Mouse (Mus musculus) limb, embryonic 13.5 days (tissue): Measurements from ENCODE around the gene Soga1. TPM values are rescaled to one million over a fixed set of nuclear protein-coding genes. Genes with fewer than 3 reads are reported as not detected.

ENCODE experiments used
- ATAC-seq: fragments of 200-750 bp; cut with Nextera tagmentation; 2 replicates; pipeline ENCODE4 v1.8.0; 2017; ENCODE audit warnings: low read depth, moderate number of reproducible peaks, moderate TSS enrichment; ENCODE audit not compliant: low FRiP score
- H3K27ac ChIP-seq: fragments of 300-500 bp; sonication (generic); 2 replicates; pipeline ENCODE4 v1.5.1; 2015; ENCODE audit warnings: inconsistent platforms, mild to moderate bottlenecking, moderate library complexity
- H3K27me3 ChIP-seq: fragments of 300-500 bp; sonication (generic); 2 replicates; pipeline ENCODE4 v1.6.1; 2015; ENCODE audit warnings: mild to moderate bottlenecking, inconsistent platforms
- H3K36me3 ChIP-seq: fragments of 300-500 bp; sonication (generic); 2 replicates; pipeline ENCODE4 v1.6.1; 2015; ENCODE audit warnings: inconsistent platforms, mild to moderate bottlenecking, moderate library complexity
- H3K4me1 ChIP-seq: fragments of 300-500 bp; sonication (generic); 2 replicates; pipeline ENCODE4 v1.6.1; 2015; ENCODE audit warnings: inconsistent platforms
- H3K4me2 ChIP-seq: fragments of 300-500 bp; sonication (generic); replicated peaks from 2 replicates; pipeline ENCODE4 v1.6.1; 2015; ENCODE audit warnings: inconsistent platforms, mild to moderate bottlenecking, moderate library complexity
- H3K4me3 ChIP-seq: fragments of 300-500 bp; sonication (generic); 2 replicates; pipeline ENCODE4 v1.5.1; 2015; ENCODE audit warnings: moderate library complexity, mild to moderate bottlenecking, inconsistent platforms
- H3K9ac ChIP-seq: fragments of 300-500 bp; sonication (generic); 2 replicates; pipeline ENCODE4 v1.6.1; 2015; ENCODE audit warnings: mild to moderate bottlenecking, inconsistent platforms
- H3K9me3 ChIP-seq: fragments of 300-500 bp; sonication (generic); 2 replicates; pipeline ENCODE4 v1.6.1; 2016; ENCODE audit warnings: inconsistent platforms
- WGBS: fragments of 180-500 bp; shearing (Covaris S2); methylation state at CpG from one replicate; pipeline ENCODE4 v1.1.7; 2015; 5-methylcytosine and 5-hydroxymethylcytosine counted together
- polyA plus RNA-seq: library from polyadenylated mRNA; unstranded; fragments of >200 nt; fragmentation: Nextera tagmentation; extraction: Ambion mirVana; gene quantifications from 2 replicates; pipeline ENCODE4 v1.2.1, GENCODE M21; 2015

The Soga1 gene
- polyA plus RNA-seq, 1 experiment from 2014 or later: 4.2 TPM

GRCm38 (mm10) chr2:157077641-157078058 is 1.4 kb downstream of the Soga1 start:
- peak overlapping the region; percentile 99 for H3K27ac ChIP-seq
- no peaks in the 10 kb centered on the region for H3K9me3 ChIP-seq
- H3K9ac ChIP-seq: peak overlapping the region; percentile 99
- WGBS: 1% methylated on average over 15 of the region's 15 CpGs
- no peak for ATAC-seq
- H3K4me3 ChIP-seq: peak overlapping the region; percentile 97
- peaks cover 60% of the 10 kb centered on the region for H3K4me1 ChIP-seq
- H3K4me2 ChIP-seq: peak overlapping the region; percentile 98
- H3K27me3 ChIP-seq: no peaks in the 10 kb centered on the region
- H3K36me3 ChIP-seq: peaks cover 22% of the 10 kb centered on the region

- H3K4me3 ChIP-seq: peak overlapping the region; percentile 97
- no peaks in the 10 kb centered on the region for H3K9me3 ChIP-seq
- H3K4me1 ChIP-seq: peaks cover 65% of the 10 kb centered on the region
- no peak for ATAC-seq
- H3K27ac ChIP-seq: no peak overlapping the region
- peaks cover 22% of the 10 kb centered on the region for H3K36me3 ChIP-seq
- no peaks in the 10 kb centered on the region for H3K27me3 ChIP-seq
- H3K4me2 ChIP-seq: peak overlapping the region; percentile 98
- peak overlapping the region; percentile 99 for H3K9ac ChIP-seq
- WGBS: 44% methylated on average over 5 of the region's 5 CpGs
These were observed 1.9 kb downstream of the Soga1 start for GRCm38 (mm10) chr2:157077160-157077559.

DNA sequence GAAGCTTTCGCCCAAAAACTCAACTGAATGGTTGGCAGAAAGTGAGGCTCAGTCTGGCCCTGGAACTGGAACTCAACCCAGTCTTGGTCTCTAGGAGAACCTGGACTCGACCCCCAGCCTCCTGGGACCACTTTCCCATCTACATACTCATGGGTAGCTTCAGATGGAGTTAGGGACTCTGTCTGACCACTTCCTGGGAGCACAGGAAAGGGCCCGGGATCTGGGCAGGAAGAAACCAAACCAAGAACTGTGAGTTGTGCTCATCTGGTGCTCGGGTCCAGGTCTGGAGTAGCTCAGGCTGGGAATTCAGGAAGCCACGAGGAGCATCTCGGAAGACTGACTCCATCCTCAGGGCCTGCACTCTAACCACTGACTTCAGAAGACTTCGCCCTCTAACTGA is 2.5 kb downstream of the Soga1 start:
- Histone ChIP-seq H3K4me1 (peaks cover 71% of the 10 kb centered on the region), H3K9ac (peak overlapping the region; percentile 99), H3K4me3 (peak overlapping the region; percentile 97), H3K27me3 (no peaks in the 10 kb centered on the region), H3K9me3 (no peaks in the 10 kb centered on the region), H3K36me3 (peaks cover 22% of the 10 kb centered on the region), H3K27ac (peak overlapping the region; percentile 61; the same call in 1 of the 2 replicates), H3K4me2 (peak overlapping the region; percentile 98)
- no peak for ATAC-seq
- WGBS: 84% methylated on average over 7 of the region's 7 CpGs

DNA sequence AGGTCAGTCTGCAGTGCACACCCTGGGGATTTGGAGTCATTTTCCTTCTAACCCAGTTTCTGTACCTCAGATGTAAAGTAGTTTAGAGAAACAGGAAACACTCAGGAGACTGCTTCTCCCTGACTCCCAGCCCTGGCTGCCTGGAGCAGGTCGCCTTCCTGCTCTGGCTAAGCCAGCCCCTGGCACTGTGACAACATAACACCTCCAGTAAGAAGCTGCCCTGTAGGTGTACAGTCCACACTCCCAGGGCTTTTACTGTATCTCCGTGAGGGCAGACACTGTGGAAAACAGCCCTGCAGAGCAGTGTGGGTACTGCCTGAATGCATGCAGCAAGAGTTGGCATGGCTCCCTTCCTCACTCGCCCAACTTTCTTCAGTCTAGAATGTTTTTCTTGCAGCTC is 3.4 kb downstream of the Soga1 start:
- Histone ChIP-seq H3K36me3 (peaks cover 22% of the 10 kb centered on the region), H3K9me3 (no peaks in the 10 kb centered on the region), H3K4me3 (peak overlapping the region; percentile 97), H3K4me2 (peak overlapping the region; percentile 98), H3K27ac (peak overlapping the region; percentile 61; the same call in 1 of the 2 replicates), H3K27me3 (no peaks in the 10 kb centered on the region), H3K9ac (peak overlapping the region; percentile 99), H3K4me1 (peaks cover 80% of the 10 kb centered on the region)
- WGBS: 36% methylated on average over 3 of the region's 3 CpGs
- ATAC-seq: no peak

GRCm38 (mm10) chr2:157075226-157075625 is 3.8 kb downstream of the Soga1 start:
- peak overlapping the region; percentile 48; the same call in 1 of the 2 replicates for H3K27ac ChIP-seq
- 71% methylated on average over 3 of the region's 3 CpGs for WGBS
- peak overlapping the region; percentile 99 for H3K9ac ChIP-seq
- peak overlapping the region; percentile 98 for H3K4me2 ChIP-seq
- no peaks in the 10 kb centered on the region for H3K9me3 ChIP-seq
- H3K36me3 ChIP-seq: peaks cover 22% of the 10 kb centered on the region
- H3K27me3 ChIP-seq: no peaks in the 10 kb centered on the region
- H3K4me3 ChIP-seq: peak overlapping the region; percentile 97
- ATAC-seq: no peak
- H3K4me1 ChIP-seq: peaks cover 82% of the 10 kb centered on the region

GRCm38 (mm10) chr2:157074772-157075171 is 4.3 kb downstream of the Soga1 start:
- 81% methylated on average over 5 of the region's 5 CpGs for WGBS
- H3K27me3 ChIP-seq: no peaks in the 10 kb centered on the region
- no peak overlapping the region for H3K27ac ChIP-seq
- ATAC-seq: no peak
- H3K4me3 ChIP-seq: no peak overlapping the region
- peaks cover 82% of the 10 kb centered on the region for H3K4me1 ChIP-seq
- H3K9ac ChIP-seq: peak overlapping the region; percentile 36; the same call in 1 of the 2 replicates
- H3K36me3 ChIP-seq: peaks cover 22% of the 10 kb centered on the region
- H3K4me2 ChIP-seq: peak overlapping the region; percentile 98
- no peaks in the 10 kb centered on the region for H3K9me3 ChIP-seq

GRCm38 (mm10) chr2:157074186-157074724 is 4.8 kb downstream of the Soga1 start:
- WGBS: 75% methylated on average over 9 of the region's 9 CpGs
- 0 out of 2 replicates have a peak overlapping the region, but pooled peaks have one; percentile 4 for H3K4me3 ChIP-seq
- H3K9me3 ChIP-seq: no peaks in the 10 kb centered on the region
- ATAC-seq: no peak
- H3K27me3 ChIP-seq: no peaks in the 10 kb centered on the region
- H3K4me1 ChIP-seq: peaks cover 85% of the 10 kb centered on the region
- peak overlapping the region; percentile 98; the same call in 1 of the 2 replicates for H3K4me2 ChIP-seq
- H3K9ac ChIP-seq: peak overlapping the region; percentile 36
- peaks cover 22% of the 10 kb centered on the region for H3K36me3 ChIP-seq
- H3K27ac ChIP-seq: no peak overlapping the region

DNA sequence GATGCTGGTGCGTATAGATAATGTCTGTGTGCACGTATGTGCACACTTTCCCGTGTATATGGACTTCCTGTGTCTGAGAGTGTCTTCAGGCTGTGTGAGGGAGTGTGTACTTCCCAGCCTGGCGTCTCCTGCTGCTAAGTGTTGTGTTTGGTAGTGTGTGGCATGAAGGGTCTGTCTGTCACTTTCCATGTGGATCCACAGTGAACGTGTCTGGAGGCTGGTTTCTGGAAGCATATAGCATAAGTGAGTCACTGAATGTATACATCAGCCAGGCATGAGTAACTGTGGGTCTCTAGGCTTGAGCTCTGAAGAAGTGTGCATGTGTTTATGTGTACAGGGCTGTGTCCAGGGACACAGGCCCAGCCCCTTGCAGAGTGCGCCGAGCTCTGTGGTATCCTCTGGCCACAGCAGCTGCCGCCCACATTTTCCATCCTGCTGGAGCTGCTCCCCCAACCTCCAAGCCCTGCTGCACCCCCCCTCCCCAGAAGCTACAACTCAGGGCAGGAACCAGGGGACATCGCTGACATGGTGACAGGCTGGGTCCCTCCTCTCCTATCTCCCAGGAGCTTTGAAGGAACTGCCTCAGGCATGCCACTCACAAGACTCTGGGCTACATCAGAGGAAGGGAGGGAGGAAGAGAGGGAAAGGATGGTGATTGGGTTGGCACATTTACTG is 5.5 kb downstream of the Soga1 start:
- peaks cover 93% of the 10 kb centered on the region for H3K4me1 ChIP-seq
- H3K4me2 ChIP-seq: no peak overlapping the region
- no peaks in the 10 kb centered on the region for H3K27me3 ChIP-seq
- H3K36me3 ChIP-seq: peaks cover 22% of the 10 kb centered on the region
- H3K4me3 ChIP-seq: no peak overlapping the region
- H3K27ac ChIP-seq: no peak overlapping the region; the same call in 1 of the 2 replicates
- no peak for ATAC-seq
- WGBS: 71% methylated on average over 9 of the region's 9 CpGs
- H3K9ac ChIP-seq: no peak overlapping the region
- no peaks in the 10 kb centered on the region for H3K9me3 ChIP-seq

DNA sequence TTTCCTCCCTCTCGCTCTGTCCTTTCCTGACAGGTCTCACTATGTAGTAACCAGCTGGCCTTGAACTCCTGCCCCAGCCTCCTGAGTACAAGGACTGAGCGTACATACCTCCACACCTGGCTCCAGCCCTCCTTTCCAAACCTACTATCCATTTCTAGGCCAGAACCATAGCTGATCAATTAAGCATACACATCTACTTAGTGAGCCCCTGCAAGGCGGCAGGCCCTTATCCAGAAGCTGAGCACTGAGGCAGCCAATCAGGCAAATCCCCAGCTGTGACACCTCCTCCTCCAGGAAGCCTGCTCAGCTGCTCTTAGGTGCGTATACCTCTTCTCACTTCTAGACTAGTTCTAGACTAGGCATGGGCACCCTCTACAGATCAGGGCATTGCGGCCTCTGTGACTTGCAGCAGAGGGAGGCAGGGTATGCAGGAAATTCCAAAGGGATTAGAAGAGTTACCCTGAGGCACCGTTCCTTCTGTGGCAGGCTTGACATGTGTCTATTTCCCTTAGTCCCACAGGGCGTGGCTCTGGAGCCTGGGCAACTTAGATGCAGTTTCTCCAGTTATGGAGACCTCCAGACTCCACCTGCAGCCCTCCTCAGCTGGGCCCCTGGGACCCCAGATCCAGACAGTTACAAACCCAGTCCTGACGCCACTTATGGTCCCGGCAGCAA is 6.6 kb downstream of the Soga1 start:
- Histone ChIP-seq H3K4me1 (peaks cover 93% of the 10 kb centered on the region), H3K9ac (no peak overlapping the region), H3K4me3 (no peak overlapping the region), H3K4me2 (0 out of 2 replicates have a peak overlapping the region, but pooled peaks have one; percentile 40), H3K36me3 (peaks cover 22% of the 10 kb centered on the region), H3K27ac (peak overlapping the region; percentile 85; the same call in 1 of the 2 replicates), H3K27me3 (no peaks in the 10 kb centered on the region), H3K9me3 (no peaks in the 10 kb centered on the region)
- 58% methylated on average over 9 of the region's 9 CpGs for WGBS
- ATAC-seq: no peak

- WGBS: 45% methylated on average over 2 of the region's 2 CpGs
- Histone ChIP-seq H3K36me3 (peaks cover 26% of the 10 kb centered on the region), H3K4me2 (peak overlapping the region; percentile 40), H3K27me3 (no peaks in the 10 kb centered on the region), H3K4me3 (no peak overlapping the region), H3K27ac (peak overlapping the region; percentile 85), H3K9ac (peak overlapping the region; percentile 35; the same call in 1 of the 2 replicates), H3K9me3 (no peaks in the 10 kb centered on the region), H3K4me1 (peaks cover 93% of the 10 kb centered on the region)
- peak; percentile 33; the same call in 1 of the 2 replicates for ATAC-seq
These were observed 7.5 kb downstream of the Soga1 start for GRCm38 (mm10) chr2:157071556-157071955.

DNA sequence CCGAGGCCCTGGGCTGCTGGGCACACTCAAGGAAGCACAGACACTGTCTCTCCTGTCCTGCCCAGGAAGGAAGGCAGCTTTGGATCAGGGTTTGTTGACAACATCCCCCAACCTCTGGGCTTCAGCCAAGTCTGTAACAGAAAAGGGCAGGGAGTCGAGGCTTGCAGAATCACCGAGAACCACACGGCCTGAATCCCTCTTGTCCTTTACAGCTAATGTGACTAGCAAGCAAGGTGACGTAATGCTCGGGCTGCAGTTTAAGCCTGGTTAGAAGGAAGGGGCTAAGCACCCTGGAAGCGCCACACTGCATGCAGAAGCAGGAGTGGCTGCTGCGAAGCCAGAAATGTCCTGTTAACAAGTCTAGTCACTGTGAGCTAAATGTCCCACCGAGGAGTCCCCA is 8.7 kb downstream of the Soga1 start:
- Histone ChIP-seq H3K36me3 (peaks cover 21% of the 10 kb centered on the region), H3K9me3 (no peaks in the 10 kb centered on the region), H3K27ac (peak overlapping the region; percentile 85), H3K4me3 (no peak overlapping the region), H3K4me1 (peaks cover 91% of the 10 kb centered on the region), H3K9ac (peak overlapping the region; percentile 45; the same call in 1 of the 2 replicates), H3K4me2 (peak overlapping the region; percentile 21), H3K27me3 (no peaks in the 10 kb centered on the region)
- no peak for ATAC-seq
- WGBS: 39% methylated on average over 9 of the region's 9 CpGs

GRCm38 (mm10) chr2:157069755-157070315 is 9.2 kb downstream of the Soga1 start:
- Histone ChIP-seq H3K9ac (0 out of 2 replicates have a peak overlapping the region, but pooled peaks have one; percentile 31), H3K36me3 (peaks cover 21% of the 10 kb centered on the region), H3K27me3 (no peaks in the 10 kb centered on the region), H3K4me3 (no peak overlapping the region), H3K27ac (peak overlapping the region; percentile 85), H3K4me1 (peaks cover 91% of the 10 kb centered on the region), H3K4me2 (peak overlapping the region; percentile 5), H3K9me3 (no peaks in the 10 kb centered on the region)
- 44% methylated on average over 3 of the region's 3 CpGs for WGBS
- ATAC-seq: no peak
